Mouse (Mus musculus): ENCODE data around the gene Hoxd10. TPM values are rescaled to one million over a fixed set of nuclear protein-coding genes. Genes with fewer than 3 reads are reported as not detected.

The Hoxd10 gene
- total and polyA plus RNA-seq, 3 experiments, result not detected

DNA sequence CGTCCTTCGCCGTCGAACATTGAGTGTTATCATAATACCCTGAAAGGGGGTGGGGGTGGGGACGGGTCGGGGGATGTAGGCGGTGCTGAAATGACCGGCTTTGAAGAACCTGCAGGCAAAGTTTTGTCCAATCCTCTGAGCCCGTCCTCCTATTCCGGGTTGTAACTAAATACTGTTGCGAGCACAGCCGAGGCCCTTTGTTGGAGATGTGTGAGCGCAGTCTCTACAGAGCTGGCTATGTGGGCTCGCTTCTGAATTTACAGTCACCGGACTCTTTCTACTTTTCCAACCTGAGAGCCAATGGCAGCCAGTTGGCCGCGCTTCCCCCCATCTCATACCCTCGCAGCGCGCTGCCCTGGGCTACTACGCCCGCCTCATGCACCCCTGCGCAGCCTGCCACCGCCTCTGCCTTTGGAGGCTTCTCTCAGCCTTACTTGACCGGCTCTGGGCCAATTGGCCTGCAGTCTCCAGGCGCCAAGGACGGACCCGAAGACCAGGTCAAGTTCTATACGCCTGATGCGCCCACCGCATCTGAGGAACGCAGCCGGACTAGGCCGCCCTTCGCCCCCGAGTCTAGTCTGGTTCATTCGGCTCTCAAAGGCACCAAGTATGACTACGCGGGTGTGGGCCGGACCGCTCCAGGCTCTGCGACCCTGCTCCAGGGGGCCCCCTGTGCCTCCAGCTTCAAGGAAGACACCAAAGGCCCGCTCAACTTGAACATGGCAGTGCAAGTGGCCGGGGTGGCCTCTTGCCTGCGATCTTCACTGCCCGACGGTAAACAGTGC lies 16.7 kb upstream of the Hoxd10 start, which contains the start of gene Hoxd12:
TSS of gene Hoxd12 (plus strand) at position 133 of the 785 bp plus-strand sequence.
- Histone ChIP-seq H3K4me3 (replicated peaks in 1 of 3; ENCODE audit: low read depth in 2 of 3, low read length in 2 of 3, poor library complexity in 1 of 3) (no peak within 1 kb of the TSS), H3K36me3 (replicated peaks in 1 of 2; ENCODE audit: control insufficient read depth in 1 of 2, insufficient read depth in 1 of 2, low read length in 1 of 2) (no peaks in the 10 kb centered on the region), H3K4me1 (ENCODE audit: control insufficient read depth in 1 of 2, insufficient read depth in 2 of 2) (0 out of 4 replicates have a peak, but pooled peaks cover 0 to 5% of the 10 kb centered on the region in 2 experiments), H3K9me3 (replicated peaks; ENCODE audit: low read length) (peaks cover 5% of the 10 kb centered on the region), H3K79me2 (replicated peaks; ENCODE audit: control insufficient read depth, extremely low read depth, insufficient read depth, poor library complexity, severe bottlenecking) (no peaks in the 10 kb centered on the region), H3K27me3 (replicated peaks) (no peaks in the 10 kb centered on the region), H3K27ac (ENCODE audit: insufficient read depth, low read depth) (no peak within 1 kb of the TSS), H3K4me2 (ENCODE audit: insufficient read depth, low read depth, poor library complexity, severe bottlenecking) (no peak within 1 kb of the TSS), H3K9ac (ENCODE audit: insufficient read depth, low read depth) (no peak within 1 kb of the TSS)
- dilution Hi-C loops (cut with MboI; ENCODE audit: extremely low pct_ligation_motif_present, extremely low pct_unique_long_range_greater_than_20kb, low sequenced_read_pairs), result no loop called here
- TF ChIP-seq POLR2AphosphoS2 (IDR thresholded peaks at IDR 0.05; ENCODE audit: low read depth, low read length), result no peak
- no peak for TF ChIP-seq RCOR1 (conservative IDR thresholded peaks at IDR 0.05; ENCODE audit: low read depth, low read length)
- TF ChIP-seq E2F4 (IDR thresholded peaks at IDR 0.05; ENCODE audit: insufficient replicate concordance, low read depth, low read length), result no peak
- TF ChIP-seq ZC3H11A (IDR thresholded peaks at IDR 0.05; ENCODE audit: low read depth, low read length), result no peak
- TF ChIP-seq RAD21 (IDR thresholded peaks at IDR 0.05; ENCODE audit: low read depth, low read length), result no peak
- TF ChIP-seq HCFC1 (IDR thresholded peaks at IDR 0.05; ENCODE audit: low read depth, low read length), result no peak
- TF ChIP-seq USF1 (IDR thresholded peaks at IDR 0.05; ENCODE audit: low read depth, low read length), result no peak
- in situ Hi-C loops (cut with MboI; ENCODE audit: low pct_ligation_motif_present, low pct_unique_long_range_greater_than_20kb, low sequenced_read_pairs), result loop anchor here (25.0 kb wide), 2 partner anchors 637 to 1088 kb away; partner anchors contain the start of gene Chrna1
- no peak for DNase-seq (ENCODE audit: extremely low read depth)

- in situ Hi-C loops (cut with MboI; ENCODE audit: low pct_ligation_motif_present, low pct_unique_long_range_greater_than_20kb, low sequenced_read_pairs), result loop anchor here (25.0 kb wide), 1 partner anchor 637 kb away; no protein-coding TSS in a partner anchor
- H3K9me3 ChIP-seq (replicated peaks; ENCODE audit: low read length), result peaks cover 9% of the 10 kb centered on the region
- no peak overlapping the region for H3K4me3 ChIP-seq (replicated peaks in 1 of 3; ENCODE audit: low read depth in 2 of 3, low read length in 2 of 3, poor library complexity in 1 of 3)
- DNase-seq (ENCODE audit: extremely low read depth), result no peak
- TF ChIP-seq ETS1 (conservative IDR thresholded peaks at IDR 0.05; ENCODE audit: low read depth, low read length), result no peak
- no peak for TF ChIP-seq RCOR1 (conservative IDR thresholded peaks at IDR 0.05; ENCODE audit: low read depth, low read length)
- no peak for TF ChIP-seq JUND (conservative IDR thresholded peaks at IDR 0.05; ENCODE audit: low read depth, low read length)
- TF ChIP-seq GABPA (IDR thresholded peaks at IDR 0.05; ENCODE audit: insufficient replicate concordance, low read depth, low read length), result no peak
- no peak for TF ChIP-seq RAD21 (IDR thresholded peaks at IDR 0.05; ENCODE audit: low read depth, low read length)
- no peak for TF ChIP-seq SMC3 (IDR thresholded peaks at IDR 0.05; ENCODE audit: low read depth, low read length)
- no peak for TF ChIP-seq MEF2A (IDR thresholded peaks at IDR 0.05; ENCODE audit: borderline replicate concordance, low read depth, low read length)
- TF ChIP-seq TCF12 (IDR thresholded peaks at IDR 0.05; ENCODE audit: low read depth, low read length), result no peak
- TF ChIP-seq CHD2 (IDR thresholded peaks at IDR 0.05; ENCODE audit: low read length), result no peak
- TF ChIP-seq ZC3H11A (IDR thresholded peaks at IDR 0.05; ENCODE audit: low read depth, low read length), result no peak
- TF ChIP-seq JUN (IDR thresholded peaks at IDR 0.05; ENCODE audit: insufficient read depth, low read depth, low read length), result no peak
- no peak for TF ChIP-seq ZNF384 (IDR thresholded peaks at IDR 0.05; ENCODE audit: low read depth, low read length)
- TF ChIP-seq MXI1 (IDR thresholded peaks at IDR 0.05; ENCODE audit: low read depth, low read length), result no peak
- no peak for TF ChIP-seq POLR2AphosphoS2 (IDR thresholded peaks at IDR 0.05; ENCODE audit: low read depth, low read length)
- TF ChIP-seq MAFK (IDR thresholded peaks at IDR 0.05; ENCODE audit: insufficient replicate concordance, low read length), result no peak
- TF ChIP-seq EP300 (IDR thresholded peaks at IDR 0.05; ENCODE audit: low read length), result no peak
- no peaks in the 10 kb centered on the region for H3K27me3 ChIP-seq (replicated peaks)
- no peak overlapping the region for H3K9ac ChIP-seq (ENCODE audit: insufficient read depth, low read depth)
- no peaks in the 10 kb centered on the region for H3K79me2 ChIP-seq (replicated peaks; ENCODE audit: control insufficient read depth, extremely low read depth, insufficient read depth, poor library complexity, severe bottlenecking)
- H3K4me2 ChIP-seq (ENCODE audit: insufficient read depth, low read depth, poor library complexity, severe bottlenecking), result no peak overlapping the region
- dilution Hi-C loops (cut with MboI; ENCODE audit: extremely low pct_ligation_motif_present, extremely low pct_unique_long_range_greater_than_20kb, low sequenced_read_pairs), result no loop called here
- H3K27ac ChIP-seq (ENCODE audit: insufficient read depth, low read depth), result no peak overlapping the region
- H3K36me3 ChIP-seq (replicated peaks in 1 of 2; ENCODE audit: control insufficient read depth in 1 of 2, insufficient read depth in 1 of 2, low read length in 1 of 2), result no peaks in the 10 kb centered on the region
- H3K4me1 ChIP-seq (ENCODE audit: control insufficient read depth in 1 of 2, insufficient read depth in 2 of 2), result 0 out of 4 replicates have a peak, but pooled peaks cover 0 to 5% of the 10 kb centered on the region in 2 experiments
Observed at GRCm38 (mm10) chr2:74675666-74676282, 15.9 kb upstream of the Hoxd10 start.
